Mouse (Mus musculus) small intestine, adult 2 months (tissue): ENCODE data around the gene Slc3a1.

Experiments used
- CTCF ChIP-seq: fragments of 200-500 bp; IDR thresholded peaks from 2 replicates; pipeline ENCODE4 v1.5.1; 2012; ENCODE audit warnings: low read depth, mild to moderate bottlenecking, control low read depth, inconsistent platforms, low read length, moderate library complexity, mixed read lengths; ENCODE audit not compliant: insufficient replicate concordance, insufficient read length; ENCODE audit errors: extremely low read depth
- POLR2A ChIP-seq: fragments of 200-500 bp; IDR thresholded peaks from 2 replicates; pipeline ENCODE4 v1.6.1; 2012; ENCODE audit warnings: low read depth, mild to moderate bottlenecking, control low read depth, inconsistent platforms, low read length, moderate library complexity

GRCm38 (mm10) chr17:85072383-85072782 lies 44.2 kb downstream of the Slc3a1 start:
- TF ChIP-seq CTCF (no peak), POLR2A (no peak)
